23 mouse cellular contexts compared by ENCODE assay signal in genomic region chr9:76536032-76536431, GRCm38 (mm10). TPM values are rescaled to one million over a fixed set of nuclear protein-coding genes. Genes with fewer than 3 reads are reported as not detected.
DNase-seq lines count a peak whose midpoint lies in the region; ATAC-seq lines count a peak whose summit lies in the region.
"Had no signal": no experiment of that assay in that cellular context is flagged by ENCODE, and none has a peak within 500 bp of the region (broad histone marks: within the 10 kb centered on the region; RNA-seq: fewer than 3 reads in every experiment).

No protein-coding gene starts in this region.

- H3K9ac ChIP-seq in midbrain, embryonic 11.5 days (ENCODE audit: low read length): no peak overlapping the region
- no peak overlapping the region for H3K9ac ChIP-seq in midbrain, embryonic 13.5 days (replicated peaks)
- no peak overlapping the region for H3K9ac ChIP-seq in intestine, embryonic 16.5 days (ENCODE audit: low read depth, low read length)
- H3K9ac ChIP-seq in stomach, embryonic 14.5 days (replicated peaks; ENCODE audit: low read depth, low read length): no peak overlapping the region
- H3K9ac ChIP-seq in hindbrain, embryonic 16.5 days (ENCODE audit: low read depth, low read length): no peak overlapping the region
- H3K9ac ChIP-seq: forebrain, embryonic 13.5 days; hindbrain, embryonic 12.5 days; hindbrain, embryonic 15.5 days had no signal

- no peaks in the 10 kb centered on the region for H3K4me1 ChIP-seq in midbrain, embryonic 11.5 days (ENCODE audit: control insufficient read depth, insufficient read depth, low read length)
- no peaks in the 10 kb centered on the region for H3K4me1 ChIP-seq in midbrain, embryonic 13.5 days (replicated peaks)
- peaks cover 2% of the 10 kb centered on the region; the same call in 1 of the 2 replicates for H3K4me1 ChIP-seq in intestine, embryonic 16.5 days (ENCODE audit: control insufficient read depth, insufficient read depth, low read length)
- H3K4me1 ChIP-seq in stomach, embryonic 14.5 days (ENCODE audit: control insufficient read depth, insufficient read depth, low read length): no peaks in the 10 kb centered on the region
- no peaks in the 10 kb centered on the region for H3K4me1 ChIP-seq in hindbrain, embryonic 16.5 days (ENCODE audit: control insufficient read depth, insufficient read depth, low read depth, low read length)
- H3K4me1 ChIP-seq: forebrain, embryonic 10.5 days; forebrain, embryonic 13.5 days; hindbrain, embryonic 12.5 days; hindbrain, embryonic 15.5 days had no signal

- ATAC-seq in midbrain, embryonic 11.5 days (ENCODE audit: low FRiP score): no peak
- ATAC-seq in midbrain, embryonic 13.5 days: no peak
- peak; percentile 67; the same call in 1 of the 2 replicates for ATAC-seq in intestine, embryonic 16.5 days
- peak; percentile 49; the same call in 1 of the 2 replicates for ATAC-seq in stomach, embryonic 14.5 days (ENCODE audit: insufficient number of reproducible peaks, insufficient read depth, low FRiP score, low read depth)
- ATAC-seq in hindbrain, embryonic 16.5 days: no peak
- ATAC-seq: forebrain, embryonic 13.5 days; forebrain, embryonic 16.5 days had no signal

- no peaks in the 10 kb centered on the region for H3K27me3 ChIP-seq in midbrain, embryonic 11.5 days (ENCODE audit: control insufficient read depth, insufficient read depth, low read length)
- H3K27me3 ChIP-seq in midbrain, embryonic 13.5 days: no peaks in the 10 kb centered on the region
- H3K27me3 ChIP-seq in intestine, embryonic 16.5 days (replicated peaks; ENCODE audit: control insufficient read depth, insufficient read depth, low read length): no peaks in the 10 kb centered on the region
- no peaks in the 10 kb centered on the region for H3K27me3 ChIP-seq in stomach, embryonic 14.5 days (ENCODE audit: control insufficient read depth, insufficient read depth, low read length)
- H3K27me3 ChIP-seq in hindbrain, embryonic 16.5 days (replicated peaks; ENCODE audit: control insufficient read depth, insufficient read depth, low read length): no peaks in the 10 kb centered on the region
- H3K27me3 ChIP-seq: forebrain, embryonic 13.5 days; hindbrain, embryonic 12.5 days; hindbrain, embryonic 15.5 days had no signal

- no peak overlapping the region for H3K4me2 ChIP-seq in midbrain, embryonic 11.5 days
- H3K4me2 ChIP-seq in midbrain, embryonic 13.5 days (replicated peaks): no peak overlapping the region
- H3K4me2 ChIP-seq in intestine, embryonic 16.5 days (ENCODE audit: low read depth, low read length): no peak overlapping the region
- no peak overlapping the region for H3K4me2 ChIP-seq in stomach, embryonic 14.5 days (replicated peaks; ENCODE audit: low read depth, low read length)
- no peak overlapping the region for H3K4me2 ChIP-seq in hindbrain, embryonic 16.5 days (ENCODE audit: low read length)
- H3K4me2 ChIP-seq: forebrain, embryonic 13.5 days; heart, embryonic 11.5 days; hindbrain, embryonic 12.5 days; hindbrain, embryonic 15.5 days had no signal

- WGBS in midbrain, embryonic 11.5 days: 92% methylated on average over 9 of the region's 9 CpGs
- WGBS in midbrain, embryonic 13.5 days: 92% methylated on average over 9 of the region's 9 CpGs
- WGBS in intestine, embryonic 16.5 days: 79% methylated on average over 9 of the region's 9 CpGs
- 74% methylated on average over 9 of the region's 9 CpGs for WGBS in stomach, embryonic 14.5 days
- WGBS in hindbrain, embryonic 16.5 days: 85% methylated on average over 9 of the region's 9 CpGs

- DNase-seq in midbrain, embryonic 11.5 days (ENCODE audit: low spot score, missing footprints): peak; percentile 26
- peak; percentile 36 for DNase-seq in yolk sac, embryonic 10.5 days (ENCODE audit: low spot score)
- no peak for DNase-seq in urinary bladder, adult 18-20 months (ENCODE audit: low spot score in 2 of 2)
- DNase-seq in right cerebral cortex, adult 2 months (ENCODE audit: low spot score in 2 of 2): no peak
- DNase-seq: adrenal gland, adult 2 months; adrenal gland, postnatal 14 days; cerebellum, adult 11-12 months; cerebellum, adult 8-10 months; cerebellum, postnatal 10 days; cerebellum, postnatal 36 days; gastrocnemius, postnatal 10 days; gastrocnemius, postnatal 36 days had no signal

- no peak overlapping the region for H3K27ac ChIP-seq in midbrain, embryonic 11.5 days (ENCODE audit: low read depth, low read length)
- H3K27ac ChIP-seq in midbrain, embryonic 13.5 days: no peak overlapping the region
- no peak overlapping the region for H3K27ac ChIP-seq in intestine, embryonic 16.5 days (ENCODE audit: low read length)
- H3K27ac ChIP-seq in stomach, embryonic 14.5 days (ENCODE audit: low read length): no peak overlapping the region
- no peak overlapping the region for H3K27ac ChIP-seq in hindbrain, embryonic 16.5 days (ENCODE audit: low read depth, low read length)
- H3K27ac ChIP-seq: forebrain, embryonic 10.5 days; forebrain, embryonic 13.5 days; hindbrain, embryonic 12.5 days; hindbrain, embryonic 15.5 days had no signal

- H3K36me3 ChIP-seq in midbrain, embryonic 11.5 days (ENCODE audit: control insufficient read depth, insufficient read depth, low read length): no peaks in the 10 kb centered on the region
- no peaks in the 10 kb centered on the region for H3K36me3 ChIP-seq in midbrain, embryonic 13.5 days
- no peaks in the 10 kb centered on the region for H3K36me3 ChIP-seq in intestine, embryonic 16.5 days (ENCODE audit: control insufficient read depth, insufficient read depth, low read length)
- no peaks in the 10 kb centered on the region for H3K36me3 ChIP-seq in stomach, embryonic 14.5 days (ENCODE audit: control insufficient read depth, insufficient read depth, low read length)
- no peaks in the 10 kb centered on the region for H3K36me3 ChIP-seq in hindbrain, embryonic 16.5 days (ENCODE audit: control insufficient read depth, insufficient read depth, low read length)
- H3K36me3 ChIP-seq: forebrain, embryonic 10.5 days; G1E; hindbrain, embryonic 12.5 days; hindbrain, embryonic 15.5 days had no signal

- H3K4me3 ChIP-seq in midbrain, embryonic 11.5 days (ENCODE audit: low read depth, low read length): no peak overlapping the region
- no peak overlapping the region for H3K4me3 ChIP-seq in midbrain, embryonic 13.5 days (replicated peaks)
- H3K4me3 ChIP-seq in intestine, embryonic 16.5 days (ENCODE audit: low read length): no peak overlapping the region
- H3K4me3 ChIP-seq in stomach, embryonic 14.5 days (ENCODE audit: low read depth, low read length): no peak overlapping the region
- no peak overlapping the region for H3K4me3 ChIP-seq in hindbrain, embryonic 16.5 days (ENCODE audit: low read length)
- H3K4me3 ChIP-seq: forebrain, embryonic 10.5 days; forebrain, embryonic 13.5 days; hindbrain, embryonic 12.5 days; hindbrain, embryonic 15.5 days had no signal

- no peaks in the 10 kb centered on the region for H3K9me3 ChIP-seq in midbrain, embryonic 11.5 days (ENCODE audit: control insufficient read depth, low read length)
- H3K9me3 ChIP-seq in midbrain, embryonic 13.5 days: no peaks in the 10 kb centered on the region
- H3K9me3 ChIP-seq in intestine, embryonic 16.5 days (ENCODE audit: control insufficient read depth, low read length): 0 out of 2 replicates have a peak, but pooled peaks cover under 1% of the 10 kb centered on the region
- no peaks in the 10 kb centered on the region for H3K9me3 ChIP-seq in stomach, embryonic 14.5 days (ENCODE audit: control insufficient read depth, low read depth, low read length)
- no peaks in the 10 kb centered on the region for H3K9me3 ChIP-seq in hindbrain, embryonic 16.5 days (ENCODE audit: control insufficient read depth, low read length)
- H3K9me3 ChIP-seq: forebrain, embryonic 10.5 days; forebrain, embryonic 13.5 days; G1E; hindbrain, embryonic 12.5 days; hindbrain, embryonic 15.5 days had no signal

RNA-seq across cellular contexts. Expression of gene Fam83b, which starts 30.9 kb away (rescaled TPM):
- 0.25 TPM in 1 of 2 replicates, not detected in the other for polyA plus RNA-seq in midbrain, embryonic 11.5 days (2014; fragmentation: Nextera tagmentation; extraction: Ambion mirVana)
- not detected in 2 replicates for polyA plus RNA-seq in midbrain, embryonic 13.5 days (2015; fragmentation: Nextera tagmentation; extraction: Ambion mirVana)
- 11.2 and 13.1 TPM in 2 replicates for polyA plus RNA-seq in intestine, embryonic 16.5 days (2015; fragmentation: Nextera tagmentation; extraction: Ambion mirVana)
- 10.4 and 11.2 TPM in 2 replicates for polyA plus RNA-seq in stomach, embryonic 14.5 days (2014; fragmentation: Nextera tagmentation; extraction: Ambion mirVana)
- 0.04 and 0.08 TPM in 2 replicates for polyA plus RNA-seq in hindbrain, embryonic 16.5 days (2015; fragmentation: Nextera tagmentation; extraction: Ambion mirVana)
- polyA plus RNA-seq: adrenal gland, adult 2 months; forebrain, embryonic 13.5 days; forebrain, embryonic 16.5 days; G1E had no signal

Comparison
In these comparisons a context has a peak if more than half of its experiments do, and no peak if none do; other contexts are left out.
1. ATAC-seq: peak in intestine, embryonic 16.5 days (single experiment) and stomach, embryonic 14.5 days (single experiment); none in midbrain, embryonic 11.5 days (single experiment), midbrain, embryonic 13.5 days (single experiment) and hindbrain, embryonic 16.5 days (single experiment).
2. DNase-seq: peak in midbrain, embryonic 11.5 days (single experiment) and yolk sac, embryonic 10.5 days (single experiment); none in urinary bladder, adult 18-20 months (0 of 2) and right cerebral cortex, adult 2 months (0 of 2).